Comparison of ENCODE assay signal across 8 mouse cellular contexts in the genomic region with DNA sequence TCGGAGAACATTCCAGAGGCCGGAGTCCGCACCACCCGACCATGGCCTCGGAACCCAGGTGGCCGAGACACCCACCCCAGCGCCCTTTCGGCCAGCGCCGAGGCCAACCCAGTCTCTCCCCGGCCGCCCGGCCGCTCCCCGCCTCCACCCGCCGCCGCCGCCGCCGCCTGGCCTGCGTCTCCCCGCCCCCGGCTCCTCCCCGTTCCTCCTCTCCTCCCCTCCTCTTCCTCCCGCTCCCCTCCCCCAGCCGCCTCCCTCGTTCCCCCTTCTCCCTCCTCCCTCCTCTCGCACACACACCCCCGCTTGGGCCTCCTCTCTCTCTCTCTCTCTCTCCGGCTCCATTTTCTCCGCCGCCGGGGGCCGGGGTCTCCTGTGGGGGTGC. TPM values are rescaled to one million over a fixed set of nuclear protein-coding genes. Genes with fewer than 3 reads are reported as not detected.
DNase-seq lines count a peak whose midpoint lies in the region; ATAC-seq and TF ChIP-seq lines count a peak whose summit lies in the region.

No protein-coding gene starts in this region.

- peaks cover 3% of the 10 kb centered on the region; the same call in 1 of the 2 replicates for H3K4me1 ChIP-seq in embryonic fibroblast, embryonic 13.5 days (ENCODE audit: control insufficient read depth, insufficient read depth, low read length)
- H3K4me1 ChIP-seq in heart, embryonic 13.5 days = peaks cover 77% of the 10 kb centered on the region
- H3K4me1 ChIP-seq in kidney, embryonic 16.5 days (ENCODE audit: insufficient read depth, low read length) = peaks cover 77% of the 10 kb centered on the region
- H3K4me1 ChIP-seq in liver, embryonic 15.5 days (replicated peaks) = peaks cover 81% of the 10 kb centered on the region
- H3K4me1 ChIP-seq in stomach, postnatal 0 days (replicated peaks; ENCODE audit: control insufficient read depth, insufficient read depth) = peaks cover 9% of the 10 kb centered on the region

- peak overlapping the region; percentile 69 for H3K4me3 ChIP-seq in embryonic fibroblast, embryonic 13.5 days (ENCODE audit: insufficient read depth, low read length)
- peak overlapping the region; percentile 92 for H3K4me3 ChIP-seq in heart, embryonic 13.5 days
- peak overlapping the region; percentile 88 for H3K4me3 ChIP-seq in kidney, embryonic 16.5 days (ENCODE audit: low read length)
- H3K4me3 ChIP-seq in liver, embryonic 15.5 days (replicated peaks) = peak overlapping the region; percentile 84
- H3K4me3 ChIP-seq in stomach, postnatal 0 days (ENCODE audit: low read depth, low read length) = peak overlapping the region; percentile 85

- peak overlapping the region; percentile 91 for H3K4me2 ChIP-seq in heart, embryonic 13.5 days
- peak overlapping the region; percentile 95 for H3K4me2 ChIP-seq in kidney, embryonic 16.5 days (replicated peaks; ENCODE audit: low read depth, low read length)
- H3K4me2 ChIP-seq in liver, embryonic 15.5 days = peak overlapping the region; percentile 100
- peak overlapping the region; percentile 89 for H3K4me2 ChIP-seq in stomach, postnatal 0 days (replicated peaks; ENCODE audit: low read depth)

- DNase-seq in CD4-positive, CD25-positive, alpha-beta regulatory T cell, adult 2 months (ENCODE audit: low read depth, low spot score) = peak; percentile 93
- DNase-seq in brain, adult 2 months (ENCODE audit: low read depth, low spot score) = peak; percentile 95
- DNase-seq in neural tube, embryonic 10.5 days (ENCODE audit: extremely low spot score, low spot score) = peak; percentile 95
- peak; percentile 97 for DNase-seq in stomach, postnatal 0 days (ENCODE audit: low spot score)

- no peak for TF ChIP-seq EP300 in stomach, postnatal 0 days (optimal IDR thresholded peaks at IDR 0.05)

- ATAC-seq in heart, embryonic 13.5 days (ENCODE audit: extremely low read depth, insufficient number of reproducible peaks, low FRiP score, low TSS enrichment) = peak; percentile 34; the same call in 1 of the 2 replicates
- peak; percentile 73 for ATAC-seq in kidney, embryonic 16.5 days (ENCODE audit: low FRiP score, low TSS enrichment)
- ATAC-seq in liver, embryonic 15.5 days (ENCODE audit: insufficient read depth) = peak; percentile 56
- ATAC-seq in stomach, postnatal 0 days (ENCODE audit: low FRiP score, low TSS enrichment) = peak; percentile 65

- H3K9me3 ChIP-seq in heart, embryonic 13.5 days = no peaks in the 10 kb centered on the region
- H3K9me3 ChIP-seq in kidney, embryonic 16.5 days (ENCODE audit: low read length) = no peaks in the 10 kb centered on the region
- H3K9me3 ChIP-seq in liver, embryonic 15.5 days (replicated peaks) = no peaks in the 10 kb centered on the region
- H3K9me3 ChIP-seq in stomach, postnatal 0 days (ENCODE audit: control insufficient read depth, low read length) = no peaks in the 10 kb centered on the region

- H3K9ac ChIP-seq in heart, embryonic 13.5 days = peak overlapping the region; percentile 100
- H3K9ac ChIP-seq in kidney, embryonic 16.5 days (replicated peaks; ENCODE audit: low read length) = peak overlapping the region; percentile 99
- H3K9ac ChIP-seq in liver, embryonic 15.5 days = peak overlapping the region; percentile 91
- H3K9ac ChIP-seq in stomach, postnatal 0 days (ENCODE audit: low read length) = peak overlapping the region; percentile 95

- under 1% methylated on average over 33 of the region's 35 CpGs for WGBS in heart, embryonic 13.5 days
- 0% methylated on average over 26 of the region's 35 CpGs for WGBS in kidney, embryonic 16.5 days
- 1% methylated on average over 35 of the region's 35 CpGs for WGBS in liver, embryonic 15.5 days (ENCODE audit: insufficient replicate concordance)
- 2% methylated on average over 15 of the region's 35 CpGs for WGBS in stomach, postnatal 0 days

- TF ChIP-seq CTCF in embryonic fibroblast, embryonic 13.5 days (IDR thresholded peaks at IDR 0.05; ENCODE audit: borderline replicate concordance, insufficient read depth, low read length) = no peak
- TF ChIP-seq CTCF in stomach, postnatal 0 days (IDR thresholded peaks at IDR 0.05; ENCODE audit: low read depth) = no peak

- H3K27ac ChIP-seq in embryonic fibroblast, embryonic 13.5 days (ENCODE audit: insufficient read depth, low read length) = peak overlapping the region; percentile 74
- peak overlapping the region; percentile 98 for H3K27ac ChIP-seq in heart, embryonic 13.5 days (replicated peaks)
- H3K27ac ChIP-seq in kidney, embryonic 16.5 days (ENCODE audit: low read length) = peak overlapping the region; percentile 100
- peak overlapping the region; percentile 87 for H3K27ac ChIP-seq in liver, embryonic 15.5 days (replicated peaks)
- H3K27ac ChIP-seq in stomach, postnatal 0 days (replicated peaks) = peak overlapping the region; percentile 97

- H3K36me3 ChIP-seq in heart, embryonic 13.5 days = peaks cover 29% of the 10 kb centered on the region
- peaks cover 19% of the 10 kb centered on the region for H3K36me3 ChIP-seq in kidney, embryonic 16.5 days (ENCODE audit: insufficient read depth, low read length)
- peaks cover 23% of the 10 kb centered on the region for H3K36me3 ChIP-seq in liver, embryonic 15.5 days (replicated peaks)
- peaks cover 8% of the 10 kb centered on the region for H3K36me3 ChIP-seq in stomach, postnatal 0 days (ENCODE audit: control insufficient read depth, insufficient read depth, low read length)

- no peaks in the 10 kb centered on the region for H3K27me3 ChIP-seq in heart, embryonic 13.5 days (replicated peaks)
- no peaks in the 10 kb centered on the region for H3K27me3 ChIP-seq in kidney, embryonic 16.5 days (ENCODE audit: insufficient read depth, low read length)
- H3K27me3 ChIP-seq in liver, embryonic 15.5 days = no peaks in the 10 kb centered on the region
- no peaks in the 10 kb centered on the region for H3K27me3 ChIP-seq in stomach, postnatal 0 days (ENCODE audit: control insufficient read depth, insufficient read depth, low read length)

- peak; percentile 81 for TF ChIP-seq POLR2A in embryonic fibroblast, embryonic 13.5 days (IDR thresholded peaks at IDR 0.05; ENCODE audit: low read depth, low read length)

RNA-seq across cellular contexts. Expression of a gene that starts 0.9 kb away (rescaled TPM):
- polyA plus RNA-seq in embryonic fibroblast, embryonic 13.5 days (2011; ENCODE audit: insufficient read length, low read depth, missing spikeins) = 38.2 and 43.9 TPM in 2 replicates
- 7.0 and 7.3 TPM in 2 replicates for polyA plus RNA-seq in heart, embryonic 13.5 days (2015; fragmentation: Nextera tagmentation; extraction: Ambion mirVana)
- 13.1 and 15.6 TPM in 2 replicates for polyA plus RNA-seq in kidney, embryonic 16.5 days (2015; fragmentation: Nextera tagmentation; extraction: Ambion mirVana)
- 2.4 and 2.8 TPM in 2 replicates for polyA plus RNA-seq in liver, embryonic 15.5 days (2015; fragmentation: Nextera tagmentation; extraction: Ambion mirVana)
- 4.3 and 4.6 TPM in 2 replicates for polyA plus RNA-seq in stomach, postnatal 0 days (2015; fragmentation: Nextera tagmentation; extraction: Ambion mirVana)

RNA-seq across cellular contexts. Expression of a gene that starts 2.4 kb away (rescaled TPM):
- 0.99 and 1.0 TPM in 2 replicates for polyA plus RNA-seq in embryonic fibroblast, embryonic 13.5 days (2011; ENCODE audit: insufficient read length, low read depth, missing spikeins)
- 6.8 and 7.0 TPM in 2 replicates for polyA plus RNA-seq in heart, embryonic 13.5 days (2015; fragmentation: Nextera tagmentation; extraction: Ambion mirVana)
- polyA plus RNA-seq in kidney, embryonic 16.5 days (2015; fragmentation: Nextera tagmentation; extraction: Ambion mirVana) = 21.5 and 25.6 TPM in 2 replicates
- 14.9 and 17.6 TPM in 2 replicates for polyA plus RNA-seq in liver, embryonic 15.5 days (2015; fragmentation: Nextera tagmentation; extraction: Ambion mirVana)
- 7.8 and 8.2 TPM in 2 replicates for polyA plus RNA-seq in stomach, postnatal 0 days (2015; fragmentation: Nextera tagmentation; extraction: Ambion mirVana)

RNA-seq across cellular contexts. Expression of a gene that starts 5.7 kb away (rescaled TPM):
- 0.70 and 0.83 TPM in 2 replicates for polyA plus RNA-seq in embryonic fibroblast, embryonic 13.5 days (2011; ENCODE audit: insufficient read length, low read depth, missing spikeins)
- 3.7 and 4.0 TPM in 2 replicates for polyA plus RNA-seq in heart, embryonic 13.5 days (2015; fragmentation: Nextera tagmentation; extraction: Ambion mirVana)
- 8.8 and 16.8 TPM in 2 replicates for polyA plus RNA-seq in kidney, embryonic 16.5 days (2015; fragmentation: Nextera tagmentation; extraction: Ambion mirVana)
- 0.70 and 0.88 TPM in 2 replicates for polyA plus RNA-seq in liver, embryonic 15.5 days (2015; fragmentation: Nextera tagmentation; extraction: Ambion mirVana)
- 1.5 and 1.8 TPM in 2 replicates for polyA plus RNA-seq in stomach, postnatal 0 days (2015; fragmentation: Nextera tagmentation; extraction: Ambion mirVana)

RNA-seq across cellular contexts. Expression of a gene that starts 11.5 kb away (rescaled TPM):
- 34.1 and 41.0 TPM in 2 replicates for polyA plus RNA-seq in embryonic fibroblast, embryonic 13.5 days (2011; ENCODE audit: insufficient read length, low read depth, missing spikeins)
- polyA plus RNA-seq in heart, embryonic 13.5 days (2015; fragmentation: Nextera tagmentation; extraction: Ambion mirVana) = 106 and 120 TPM in 2 replicates
- polyA plus RNA-seq in kidney, embryonic 16.5 days (2015; fragmentation: Nextera tagmentation; extraction: Ambion mirVana) = 185 and 190 TPM in 2 replicates
- polyA plus RNA-seq in liver, embryonic 15.5 days (2015; fragmentation: Nextera tagmentation; extraction: Ambion mirVana) = 88.4 and 106 TPM in 2 replicates
- polyA plus RNA-seq in stomach, postnatal 0 days (2015; fragmentation: Nextera tagmentation; extraction: Ambion mirVana) = 82.9 and 83.6 TPM in 2 replicates

RNA-seq across cellular contexts. Expression of a gene that starts 12.1 kb away (rescaled TPM):
- 97.5 and 109 TPM in 2 replicates for polyA plus RNA-seq in embryonic fibroblast, embryonic 13.5 days (2011; ENCODE audit: insufficient read length, low read depth, missing spikeins)
- polyA plus RNA-seq in heart, embryonic 13.5 days (2015; fragmentation: Nextera tagmentation; extraction: Ambion mirVana) = 53.6 and 54.2 TPM in 2 replicates
- 81.8 and 83.1 TPM in 2 replicates for polyA plus RNA-seq in kidney, embryonic 16.5 days (2015; fragmentation: Nextera tagmentation; extraction: Ambion mirVana)
- 21.1 and 23.6 TPM in 2 replicates for polyA plus RNA-seq in liver, embryonic 15.5 days (2015; fragmentation: Nextera tagmentation; extraction: Ambion mirVana)
- polyA plus RNA-seq in stomach, postnatal 0 days (2015; fragmentation: Nextera tagmentation; extraction: Ambion mirVana) = 27.6 and 31.3 TPM in 2 replicates

Comparison
In these comparisons a context has a peak if more than half of its experiments do, and no peak if none do; other contexts are left out.
1. Peak in every context shown above with its lines: DNase-seq, ATAC-seq, H3K4me3 ChIP-seq and H3K27ac ChIP-seq.